ENCODE assay signal across 19 mouse cellular contexts in genomic region chr1:194946467-194946866, GRCm38 (mm10). TPM values are rescaled to one million over a fixed set of nuclear protein-coding genes. Genes with fewer than 3 reads are reported as not detected.
DNase-seq lines count a peak whose midpoint lies in the region; ATAC-seq and TF ChIP-seq lines count a peak whose summit lies in the region.
"Had no signal": no experiment of that assay in that cellular context is flagged by ENCODE, and none has a peak within 500 bp of the region (broad histone marks: within the 10 kb centered on the region; RNA-seq: fewer than 3 reads in every experiment).

No protein-coding gene starts in this region.

- no peak overlapping the region for H3K4me3 ChIP-seq in liver, embryonic 12.5 days
- H3K4me3 ChIP-seq in liver, postnatal 0 days (ENCODE audit: low read depth, low read length): no peak overlapping the region
- H3K4me3 ChIP-seq in forebrain, embryonic 12.5 days (replicated peaks): no peak overlapping the region
- H3K4me3 ChIP-seq: embryonic facial prominence, embryonic 10.5 days; heart, embryonic 13.5 days; hindbrain, embryonic 10.5 days; hindbrain, embryonic 15.5 days had no signal

- peak; percentile 46; the same call in 1 of the 2 replicates for ATAC-seq in liver, embryonic 12.5 days
- no peak for ATAC-seq in liver, postnatal 0 days
- ATAC-seq in megakaryocyte, adult 5-6 weeks (ENCODE audit: poor library complexity, severe bottlenecking): peak; percentile 51
- ATAC-seq in forebrain, embryonic 12.5 days (ENCODE audit: low FRiP score): no peak
- ATAC-seq: activated CD4-positive, CD25-positive, alpha-beta regulatory T cell, adult 4 months; forebrain, embryonic 14.5 days; Patski had no signal

- H3K27me3 ChIP-seq in liver, embryonic 12.5 days (replicated peaks): no peaks in the 10 kb centered on the region
- H3K27me3 ChIP-seq in liver, postnatal 0 days (ENCODE audit: insufficient read depth, low read length): no peaks in the 10 kb centered on the region
- no peaks in the 10 kb centered on the region for H3K27me3 ChIP-seq in forebrain, embryonic 12.5 days
- H3K27me3 ChIP-seq: CH12.LX; heart, embryonic 13.5 days; hindbrain, embryonic 15.5 days; Patski had no signal

- 40% methylated on average over 1 of the region's 1 CpGs for WGBS in liver, embryonic 12.5 days (ENCODE audit: insufficient replicate concordance)
- 52% methylated on average over 1 of the region's 1 CpGs for WGBS in liver, postnatal 0 days (ENCODE audit: insufficient replicate concordance)
- WGBS in forebrain, embryonic 12.5 days: 95% methylated on average over 1 of the region's 1 CpGs

- intact Hi-C loops in heart, postnatal 25 days (cut with DNase I): no loop called here

- no peak overlapping the region for H3K27ac ChIP-seq in liver, embryonic 12.5 days
- H3K27ac ChIP-seq in liver, postnatal 0 days (ENCODE audit: low read depth): no peak overlapping the region
- H3K27ac ChIP-seq in forebrain, embryonic 12.5 days: no peak overlapping the region
- H3K27ac ChIP-seq: embryonic facial prominence, embryonic 10.5 days; heart, embryonic 13.5 days; hindbrain, embryonic 10.5 days; hindbrain, embryonic 15.5 days had no signal

- no peak for TF ChIP-seq EP300 in liver, postnatal 0 days (IDR thresholded peaks at IDR 0.05; ENCODE audit: low read depth)

- H3K9me3 ChIP-seq in liver, embryonic 12.5 days (replicated peaks): no peaks in the 10 kb centered on the region
- no peaks in the 10 kb centered on the region for H3K9me3 ChIP-seq in liver, postnatal 0 days (ENCODE audit: low read length)
- H3K9me3 ChIP-seq in forebrain, embryonic 12.5 days: no peaks in the 10 kb centered on the region
- H3K9me3 ChIP-seq: embryonic facial prominence, embryonic 10.5 days; heart, embryonic 13.5 days; hindbrain, embryonic 10.5 days; hindbrain, embryonic 15.5 days had no signal

- H3K36me3 ChIP-seq in liver, embryonic 12.5 days: no peaks in the 10 kb centered on the region
- H3K36me3 ChIP-seq in liver, postnatal 0 days (replicated peaks; ENCODE audit: insufficient read depth, low read length): no peaks in the 10 kb centered on the region
- H3K36me3 ChIP-seq in forebrain, embryonic 12.5 days (replicated peaks): no peaks in the 10 kb centered on the region
- H3K36me3 ChIP-seq: embryonic facial prominence, embryonic 10.5 days; heart, embryonic 13.5 days; hindbrain, embryonic 10.5 days; hindbrain, embryonic 15.5 days had no signal

- H3K9ac ChIP-seq in liver, embryonic 12.5 days: no peak overlapping the region
- no peak overlapping the region for H3K9ac ChIP-seq in liver, postnatal 0 days (replicated peaks)
- no peak overlapping the region for H3K9ac ChIP-seq in forebrain, embryonic 12.5 days
- H3K9ac ChIP-seq: heart, embryonic 13.5 days; hindbrain, embryonic 15.5 days had no signal

- peak; percentile 76 for DNase-seq in heart, adult 11 months
- DNase-seq in heart, postnatal 25 days (ENCODE audit: low spot score): no peak
- DNase-seq in liver, postnatal 0 days: no peak
- DNase-seq in kidney, postnatal 14 days: no peak
- DNase-seq: adrenal gland, postnatal 14 days; cerebellum, adult 11-12 months; cerebellum, adult 9-10 months; cerebellum, postnatal 25 days had no signal

- H3K4me2 ChIP-seq in liver, embryonic 12.5 days: no peak overlapping the region
- H3K4me2 ChIP-seq in liver, postnatal 0 days (ENCODE audit: low read depth, low read length): no peak overlapping the region
- H3K4me2 ChIP-seq in forebrain, embryonic 12.5 days: no peak overlapping the region
- H3K4me2 ChIP-seq: heart, embryonic 13.5 days; hindbrain, embryonic 15.5 days had no signal

- TF ChIP-seq CTCF in liver, postnatal 0 days (IDR thresholded peaks at IDR 0.05; ENCODE audit: low read depth): no peak

- no peaks in the 10 kb centered on the region for H3K4me1 ChIP-seq in liver, embryonic 12.5 days
- H3K4me1 ChIP-seq in liver, postnatal 0 days (ENCODE audit: insufficient read depth): no peaks in the 10 kb centered on the region
- H3K4me1 ChIP-seq in forebrain, embryonic 12.5 days: no peaks in the 10 kb centered on the region
- H3K4me1 ChIP-seq: hindbrain, embryonic 10.5 days; hindbrain, embryonic 15.5 days had no signal

RNA-seq across cellular contexts. Expression of gene Cd34, which starts 7.8 kb away (rescaled TPM):
- total RNA-seq in heart, postnatal 25 days (2021): 100 to 1,000 TPM in 1 of 2 experiments, 10 to 100 TPM in 1; 97.4 to 128 TPM
- polyA plus RNA-seq in liver, embryonic 12.5 days (2016; fragmentation: Nextera tagmentation; extraction: Ambion mirVana): 26.6 and 28.3 TPM in 2 replicates
- polyA plus RNA-seq in liver, postnatal 0 days (2015; fragmentation: Nextera tagmentation; extraction: Ambion mirVana): 6.4 and 6.5 TPM in 2 replicates
- total RNA-seq in megakaryocyte, adult 5-6 weeks (2015): 11.7 and 15.8 TPM in 2 replicates
- 21.0 and 21.2 TPM in 2 replicates for total RNA-seq in megakaryocyte, adult 5-6 weeks (2017)
- polyA plus RNA-seq in forebrain, embryonic 12.5 days (2016; fragmentation: Nextera tagmentation; extraction: Ambion mirVana): 35.8 and 36.5 TPM in 2 replicates
- total RNA-seq: CH12.LX had no signal

Comparison
In these comparisons a context has a peak if more than half of its experiments do, and no peak if none do; other contexts are left out.
1. ATAC-seq: peak in liver, embryonic 12.5 days (single experiment) and megakaryocyte, adult 5-6 weeks (single experiment); none in liver, postnatal 0 days (single experiment) and forebrain, embryonic 12.5 days (single experiment).